Mouse (Mus musculus) neural tube, embryonic 14.5 days (tissue): ENCODE data around the gene Dscam. TPM values are rescaled to one million over a fixed set of nuclear protein-coding genes. Genes with fewer than 3 reads are reported as not detected.
A peak's percentile ranks its signal among the peaks of the same experiment; 100 is the strongest.

Experiments used
- ATAC-seq: fragments of 200-750 bp; cut with Nextera tagmentation; 2 replicates; pipeline ENCODE4 v1.8.0; 2017; ENCODE audit warnings: low read depth, mild to moderate bottlenecking, moderate TSS enrichment, moderate library complexity
- H3K27ac ChIP-seq: fragments of 300-500 bp; sonication (generic); 2 replicates; pipeline ENCODE4 v1.5.1; 2014; ENCODE audit warnings: low read depth, mild to moderate bottlenecking, control low read depth, low read length, moderate library complexity, mixed read lengths
- H3K27me3 ChIP-seq: fragments of 300-500 bp; sonication (generic); 2 replicates; pipeline ENCODE4 v1.6.1; 2014; ENCODE audit warnings: low read length; ENCODE audit not compliant: control insufficient read depth, insufficient read depth
- H3K36me3 ChIP-seq: fragments of 300-500 bp; sonication (generic); 2 replicates; pipeline ENCODE4 v1.6.1; 2014; ENCODE audit warnings: low read length, mixed read lengths; ENCODE audit not compliant: control insufficient read depth, insufficient read depth
- H3K4me1 ChIP-seq: fragments of 300-500 bp; sonication (generic); 2 replicates; pipeline ENCODE4 v1.6.1; 2014; ENCODE audit warnings: low read length; ENCODE audit not compliant: control insufficient read depth, insufficient read depth
- H3K4me2 ChIP-seq: fragments of 300-500 bp; sonication (generic); 2 replicates; pipeline ENCODE4 v1.6.1; 2014; ENCODE audit warnings: mild to moderate bottlenecking, low read depth, low read length, control low read depth
- H3K4me3 ChIP-seq: fragments of 300-500 bp; sonication (generic); 2 replicates; pipeline ENCODE4 v1.5.1; 2014; ENCODE audit warnings: low read depth, low read length, control low read depth, mixed read lengths
- H3K9ac ChIP-seq: fragments of 300-500 bp; sonication (generic); replicated peaks from 2 replicates; pipeline ENCODE4 v1.6.1; 2014; ENCODE audit warnings: low read depth, mild to moderate bottlenecking, control low read depth, low read length, mixed read lengths
- H3K9me3 ChIP-seq: fragments of 300-500 bp; sonication (generic); 2 replicates; pipeline ENCODE4 v1.6.1; 2016; ENCODE audit warnings: low read length; ENCODE audit not compliant: control insufficient read depth
- WGBS: fragments of 180-500 bp; shearing (Covaris S2); extraction: QIAGEN DNeasy Blood & Tissue Kit; methylation state at CpG from one replicate; pipeline ENCODE4 v1.1.7; 2014; 5-methylcytosine and 5-hydroxymethylcytosine counted together
- polyA plus RNA-seq: library from polyadenylated mRNA; unstranded; fragments of >200 nt; fragmentation: Nextera tagmentation; extraction: Ambion mirVana; gene quantifications from 2 replicates; pipeline ENCODE4 v1.2.1, GENCODE M21; 2014

The Dscam gene
- polyA plus RNA-seq, 1 experiment from 2014 or later: 19.9 TPM

GRCm38 (mm10) chr16:96788286-96788685 lies 382.3 kb downstream of the Dscam start:
- Histone ChIP-seq H3K27me3 (no peaks in the 10 kb centered on the region), H3K4me1 (0 out of 2 replicates have a peak, but pooled peaks cover 3% of the 10 kb centered on the region), H3K4me2 (no peak overlapping the region), H3K36me3 (no peaks in the 10 kb centered on the region), H3K4me3 (no peak overlapping the region), H3K9ac (no peak overlapping the region), H3K27ac (no peak overlapping the region), H3K9me3 (no peaks in the 10 kb centered on the region)
- ATAC-seq: no peak
- WGBS: 34% methylated on average over 5 of the region's 5 CpGs

GRCm38 (mm10) chr16:96779021-96779420 lies 391.5 kb downstream of the Dscam start:
- H3K4me3 ChIP-seq: no peak overlapping the region
- no peak for ATAC-seq
- no peaks in the 10 kb centered on the region for H3K9me3 ChIP-seq
- WGBS: 40% methylated on average over 5 of the region's 5 CpGs
- no peaks in the 10 kb centered on the region for H3K27me3 ChIP-seq
- no peak overlapping the region for H3K9ac ChIP-seq
- no peaks in the 10 kb centered on the region for H3K36me3 ChIP-seq
- H3K27ac ChIP-seq: no peak overlapping the region
- H3K4me1 ChIP-seq: no peaks in the 10 kb centered on the region
- no peak overlapping the region for H3K4me2 ChIP-seq

- Histone ChIP-seq H3K27me3 (no peaks in the 10 kb centered on the region), H3K9me3 (no peaks in the 10 kb centered on the region), H3K36me3 (no peaks in the 10 kb centered on the region), H3K4me2 (no peak overlapping the region), H3K27ac (no peak overlapping the region), H3K4me3 (no peak overlapping the region), H3K9ac (no peak overlapping the region), H3K4me1 (no peaks in the 10 kb centered on the region)
- 91% methylated on average over 1 of the region's 1 CpGs for WGBS
- ATAC-seq: no peak
Observed at GRCm38 (mm10) chr16:96774245-96774644, 396.3 kb downstream of the Dscam start.

GRCm38 (mm10) chr16:96767985-96768384 lies 402.6 kb downstream of the Dscam start:
- 51% methylated on average over 3 of the region's 3 CpGs for WGBS
- H3K9ac ChIP-seq: no peak overlapping the region
- no peaks in the 10 kb centered on the region for H3K36me3 ChIP-seq
- H3K4me1 ChIP-seq: 0 out of 2 replicates have a peak, but pooled peaks cover 8% of the 10 kb centered on the region
- H3K27me3 ChIP-seq: no peaks in the 10 kb centered on the region
- H3K9me3 ChIP-seq: no peaks in the 10 kb centered on the region
- no peak; the same call in 1 of the 2 replicates for ATAC-seq
- H3K4me2 ChIP-seq: no peak overlapping the region
- H3K4me3 ChIP-seq: no peak overlapping the region
- peak overlapping the region; percentile 68 for H3K27ac ChIP-seq

- Histone ChIP-seq H3K4me2 (no peak overlapping the region), H3K27me3 (no peaks in the 10 kb centered on the region), H3K36me3 (no peaks in the 10 kb centered on the region), H3K27ac (peak overlapping the region; percentile 68), H3K9ac (0 out of 2 replicates have a peak overlapping the region, but pooled peaks have one; percentile 12), H3K4me3 (no peak overlapping the region), H3K4me1 (0 out of 2 replicates have a peak, but pooled peaks cover 8% of the 10 kb centered on the region), H3K9me3 (no peaks in the 10 kb centered on the region)
- ATAC-seq: no peak
- 31% methylated on average over 4 of the region's 4 CpGs for WGBS
Observed at GRCm38 (mm10) chr16:96767508-96767907, 403.0 kb downstream of the Dscam start.

- no peak overlapping the region for H3K4me2 ChIP-seq
- H3K27ac ChIP-seq: peak overlapping the region; percentile 69; the same call in 1 of the 2 replicates
- H3K9ac ChIP-seq: no peak overlapping the region
- H3K9me3 ChIP-seq: no peaks in the 10 kb centered on the region
- H3K4me1 ChIP-seq: peaks cover 26% of the 10 kb centered on the region
- peak; percentile 36; the same call in 1 of the 2 replicates for ATAC-seq
- H3K4me3 ChIP-seq: no peak overlapping the region
- H3K36me3 ChIP-seq: no peaks in the 10 kb centered on the region
- WGBS: 38% methylated on average over 12 of the region's 12 CpGs
- no peaks in the 10 kb centered on the region for H3K27me3 ChIP-seq
Observed at GRCm38 (mm10) chr16:96761225-96761624, 409.3 kb downstream of the Dscam start.

GRCm38 (mm10) chr16:96759081-96759603 lies 411.4 kb downstream of the Dscam start:
- H3K36me3 ChIP-seq: no peaks in the 10 kb centered on the region
- no peak overlapping the region for H3K4me3 ChIP-seq
- ATAC-seq: no peak
- H3K9ac ChIP-seq: no peak overlapping the region
- H3K4me1 ChIP-seq: peaks cover 28% of the 10 kb centered on the region
- H3K9me3 ChIP-seq: no peaks in the 10 kb centered on the region
- H3K27me3 ChIP-seq: no peaks in the 10 kb centered on the region
- WGBS: 36% methylated on average over 5 of the region's 5 CpGs
- H3K27ac ChIP-seq: no peak overlapping the region
- no peak overlapping the region for H3K4me2 ChIP-seq

- Histone ChIP-seq H3K36me3 (no peaks in the 10 kb centered on the region), H3K27me3 (no peaks in the 10 kb centered on the region), H3K4me1 (peaks cover 28% of the 10 kb centered on the region), H3K9me3 (no peaks in the 10 kb centered on the region), H3K4me3 (no peak overlapping the region), H3K9ac (no peak overlapping the region), H3K4me2 (no peak overlapping the region), H3K27ac (peak overlapping the region; percentile 35; the same call in 1 of the 2 replicates)
- WGBS: 57% methylated on average over 3 of the region's 3 CpGs
- ATAC-seq: no peak
Observed at GRCm38 (mm10) chr16:96758381-96758780, 412.2 kb downstream of the Dscam start.

GRCm38 (mm10) chr16:96757588-96758313 lies 412.8 kb downstream of the Dscam start:
- no peaks in the 10 kb centered on the region for H3K27me3 ChIP-seq
- WGBS: 4% methylated on average over 9 of the region's 9 CpGs
- H3K4me2 ChIP-seq: peak overlapping the region; percentile 14; the same call in 1 of the 2 replicates
- H3K9ac ChIP-seq: 0 out of 2 replicates have a peak overlapping the region, but pooled peaks have one; percentile 21
- H3K4me1 ChIP-seq: peaks cover 28% of the 10 kb centered on the region
- H3K36me3 ChIP-seq: no peaks in the 10 kb centered on the region
- peak overlapping the region; percentile 73 for H3K27ac ChIP-seq
- no peaks in the 10 kb centered on the region for H3K9me3 ChIP-seq
- 0 out of 2 replicates have a peak, but pooled peaks have one; percentile 5 for ATAC-seq
- H3K4me3 ChIP-seq: no peak overlapping the region
